Mouse (Mus musculus) CH12.LX (cell line): ENCODE measurements around the gene Sipa1.

Source experiments
- CTCF ChIP-seq, 2 experiments: IDR thresholded peaks in 1 of 2; conservative IDR thresholded peaks in 1 of 2; 2 replicates each; pipeline ENCODE4 v1.5.1; 2011 to 2012; ENCODE audit warnings: low read depth in 2 of 2, low read length in 2 of 2, improper control_type of control experiment in 1 of 2, inconsistent platforms in 1 of 2, mild to moderate bottlenecking in 1 of 2, moderate library complexity in 1 of 2
- ELF1 ChIP-seq: IDR thresholded peaks from 2 replicates; pipeline ENCODE4 v1.6.1; 2014; ENCODE audit warnings: low read depth, mild to moderate bottlenecking, inconsistent platforms, low read length, improper control_type of control experiment
- ETS1 ChIP-seq: conservative IDR thresholded peaks from 2 replicates; pipeline ENCODE4 v1.6.1; 2012; ENCODE audit warnings: low read depth, mild to moderate bottlenecking, inconsistent platforms, low read length, improper control_type of control experiment, moderate library complexity
- JUN ChIP-seq: IDR thresholded peaks from 2 replicates; pipeline ENCODE4 v1.6.1; 2011; ENCODE audit warnings: low read depth, mild to moderate bottlenecking, low read length, improper control_type of control experiment, moderate library complexity; ENCODE audit not compliant: insufficient read depth
- ZMIZ1 ChIP-seq: IDR thresholded peaks from 2 replicates; pipeline ENCODE4 v1.6.1; 2012; ENCODE audit warnings: low read depth, mild to moderate bottlenecking, inconsistent platforms, low read length, improper control_type of control experiment
- ZNF384 ChIP-seq: IDR thresholded peaks from 2 replicates; pipeline ENCODE4 v1.6.1; 2012; ENCODE audit warnings: low read depth, low read length, improper control_type of control experiment, inconsistent platforms

DNA sequence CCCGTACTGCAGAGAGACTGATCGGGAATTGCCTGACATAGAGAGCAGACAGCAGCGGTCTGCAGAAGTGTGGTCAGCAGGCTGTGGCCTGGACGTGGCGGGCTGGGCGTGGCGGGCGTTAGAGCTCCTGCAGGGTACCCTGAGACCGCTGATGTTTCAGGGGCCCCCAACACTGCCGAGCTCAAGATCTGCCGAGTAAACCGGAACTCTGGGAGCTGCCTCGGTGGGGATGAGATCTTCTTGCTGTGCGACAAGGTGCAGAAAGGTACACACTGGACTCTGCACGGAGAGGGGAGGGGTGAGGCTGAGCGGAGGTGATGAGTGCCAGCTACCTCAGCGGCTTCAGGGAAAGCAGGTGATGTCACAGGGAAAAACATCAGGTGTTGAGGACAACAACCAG, 22.5 kb downstream of the Sipa1 start:
- TF ChIP-seq JUN (no peak), ZNF384 (no peak), CTCF (conservative IDR thresholded peaks at IDR 0.05 in 1 of 2, IDR thresholded peaks at IDR 0.05 in 1 of 2; ENCODE audit: low read depth in 2 of 2, low read length in 2 of 2) (no peak), ELF1 (no peak), ZMIZ1 (no peak), ETS1 (no peak)
